Mouse (Mus musculus) adrenal gland, postnatal 36 days (tissue): ENCODE results near the gene Dlg1. TPM values are rescaled to one million over a fixed set of nuclear protein-coding genes. Genes with fewer than 3 reads are reported as not detected.

Experiments
- DNase-seq, 2 experiments: peaks; one replicate each; pipeline ENCODE4 v3.0.0; 2021; ENCODE audit warnings: mixed read lengths in 1 of 2
- total RNA-seq, 2 experiments: library from RNA; stranded (reverse); gene quantifications; 2 replicates each; pipeline ENCODE4 v1.2.3; 2021

The Dlg1 gene
- total RNA-seq, 2 experiments from 2014 or later: 88.5 to 105 TPM

DNA sequence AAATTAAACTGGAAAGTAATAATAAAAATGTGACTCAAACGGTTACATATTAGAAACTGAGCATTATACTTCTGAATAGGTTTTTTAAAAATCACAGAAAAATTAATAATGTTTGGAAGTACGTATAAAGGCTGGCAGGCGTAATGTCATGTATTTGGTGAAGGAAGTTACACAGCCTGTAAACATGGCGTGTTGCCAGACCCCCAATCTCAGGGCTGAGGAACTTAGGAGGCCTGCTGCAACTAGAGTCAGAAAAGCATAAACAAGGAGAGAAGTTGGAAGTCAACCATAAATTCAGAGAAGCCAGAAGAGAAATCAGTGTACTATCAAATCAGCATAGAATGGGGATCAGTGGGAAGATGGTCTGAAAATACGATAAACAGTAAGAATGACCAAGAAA lies 200.7 kb downstream of the Dlg1 start:
- no peak for DNase-seq

GRCm38 (mm10) chr16:31865242-31865641 lies 202.0 kb downstream of the Dlg1 start:
- no peak for DNase-seq

DNA sequence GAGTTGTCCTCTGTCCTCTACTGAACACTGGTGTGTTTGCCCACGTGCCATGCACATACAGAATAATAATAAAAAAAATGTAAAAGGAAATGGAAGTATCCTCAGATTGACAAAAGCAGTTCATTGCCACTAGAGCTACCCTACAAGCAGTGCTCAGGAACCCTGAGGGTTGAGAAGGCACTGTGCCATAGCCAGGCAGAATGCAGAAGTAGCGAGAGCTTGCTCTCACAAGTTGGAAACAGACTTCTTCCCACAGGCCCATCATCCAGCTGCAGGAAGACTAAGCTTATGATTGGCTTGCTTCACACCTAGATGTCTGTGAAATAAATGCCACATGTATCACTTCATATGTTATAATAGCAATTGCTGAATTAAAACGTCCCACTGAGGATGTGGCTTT lies 203.7 kb downstream of the Dlg1 start:
- no peak for DNase-seq

GRCm38 (mm10) chr16:31867736-31868135 lies 204.5 kb downstream of the Dlg1 start:
- DNase-seq: no peak

DNA sequence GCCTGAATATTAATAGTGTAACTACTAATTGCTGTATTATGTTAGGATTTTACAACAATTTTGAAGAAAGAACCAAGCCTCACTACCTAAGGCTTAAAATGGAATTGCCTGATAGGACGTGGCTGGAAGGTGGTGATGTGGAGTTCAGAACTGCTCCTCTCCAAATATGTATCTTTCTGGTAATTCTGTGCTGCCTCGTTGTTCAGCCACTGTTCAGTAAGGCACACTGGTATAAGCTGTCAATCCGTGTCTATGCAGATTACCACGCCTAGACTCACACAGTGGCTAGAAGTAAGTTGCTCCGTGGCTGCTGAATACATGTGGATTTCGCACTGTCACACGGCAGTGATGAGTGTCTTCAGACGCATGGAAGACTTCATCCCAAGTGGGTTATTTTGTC lies 210.5 kb downstream of the Dlg1 start:
- DNase-seq: no peak

DNA sequence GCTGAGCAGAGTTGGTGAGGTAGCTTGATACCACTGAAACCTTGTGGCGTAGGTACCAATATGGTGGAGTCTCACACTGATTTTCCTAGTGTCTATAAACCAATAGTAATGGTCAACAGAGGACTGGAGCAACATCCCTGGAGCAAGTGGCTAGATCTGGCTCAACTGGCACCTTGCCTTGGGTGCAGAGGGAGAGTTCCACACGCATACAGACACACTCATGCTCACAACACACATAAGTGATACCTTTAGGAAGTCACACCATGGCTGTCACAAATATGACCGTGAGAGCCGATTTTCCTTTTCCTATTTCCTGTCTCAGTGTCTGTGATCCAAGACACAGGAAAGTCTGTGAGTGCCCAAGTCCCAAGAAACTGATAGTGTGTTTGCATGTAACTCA lies 212.1 kb downstream of the Dlg1 start:
- DNase-seq: no peak

- no peak for DNase-seq
Observed at GRCm38 (mm10) chr16:31876386-31876785, 213.1 kb downstream of the Dlg1 start.

- no peak for DNase-seq
Observed at GRCm38 (mm10) chr16:31878052-31878451, 214.8 kb downstream of the Dlg1 start.

GRCm38 (mm10) chr16:31878573-31879257 lies 215.5 kb downstream of the Dlg1 start, which contains the start of gene Meltf:
Gene Meltf, plus strand, starts transcription at chr16:31878810.
- peak; percentile 85 to 88 for DNase-seq

DNA sequence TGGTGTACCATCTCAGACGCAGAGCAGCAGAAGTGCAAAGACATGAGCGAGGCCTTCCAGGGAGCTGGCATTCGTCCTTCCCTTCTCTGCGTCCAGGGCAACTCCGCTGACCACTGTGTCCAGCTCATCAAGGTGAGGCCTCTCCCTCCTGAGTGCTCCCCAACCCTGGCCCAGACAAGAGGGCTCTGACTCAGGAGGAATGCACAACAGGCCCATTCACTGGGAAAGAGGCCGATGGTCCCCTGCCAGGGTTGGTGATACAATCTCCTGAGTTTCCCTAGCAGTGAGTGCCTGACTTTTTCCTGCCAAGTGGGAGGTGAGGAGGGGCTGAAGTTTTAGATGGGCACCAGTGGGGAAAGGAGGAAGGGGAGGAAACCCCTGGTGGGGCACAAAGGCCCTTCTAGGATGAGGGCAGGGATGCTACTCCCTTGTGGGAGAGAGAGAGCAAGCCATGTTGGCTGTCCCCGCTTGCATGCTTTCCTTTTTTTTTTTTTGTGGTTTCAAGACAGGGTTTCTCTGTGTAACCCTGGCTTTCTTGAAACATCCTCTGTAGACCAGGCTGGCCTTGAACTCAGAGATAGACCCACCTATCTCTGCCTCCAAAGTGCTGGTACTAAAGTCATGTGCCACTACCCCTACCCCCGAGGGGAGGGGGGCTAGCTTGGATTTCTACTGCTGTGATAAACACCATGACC lies 217.1 kb downstream of the Dlg1 start:
- DNase-seq: no peak

DNA sequence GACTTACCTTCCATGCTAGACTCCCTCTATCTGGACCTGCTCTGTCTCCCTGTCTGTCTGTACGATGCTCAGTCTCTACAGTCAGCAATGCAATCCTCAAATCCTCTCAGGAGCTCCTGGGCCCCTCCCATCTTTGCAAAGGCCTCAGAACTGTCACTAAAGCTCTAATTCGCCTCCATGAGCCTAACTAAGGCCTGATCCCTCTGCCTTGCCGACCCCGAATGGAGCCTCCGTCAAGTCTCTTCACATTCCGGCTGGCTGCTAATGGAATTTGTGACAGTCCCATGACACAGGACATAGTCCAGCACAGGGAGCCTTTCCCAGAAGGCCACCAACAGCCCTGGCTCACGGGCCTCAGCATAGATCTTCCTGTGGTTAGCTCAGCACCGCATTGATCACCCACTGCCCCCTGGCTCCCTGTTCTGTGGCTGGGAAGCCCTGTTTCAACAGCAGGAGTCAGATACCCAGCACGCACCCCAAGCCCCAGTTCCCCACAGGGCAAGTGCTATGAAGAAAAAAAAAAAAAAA lies 219.2 kb downstream of the Dlg1 start:
- DNase-seq: no peak

DNA sequence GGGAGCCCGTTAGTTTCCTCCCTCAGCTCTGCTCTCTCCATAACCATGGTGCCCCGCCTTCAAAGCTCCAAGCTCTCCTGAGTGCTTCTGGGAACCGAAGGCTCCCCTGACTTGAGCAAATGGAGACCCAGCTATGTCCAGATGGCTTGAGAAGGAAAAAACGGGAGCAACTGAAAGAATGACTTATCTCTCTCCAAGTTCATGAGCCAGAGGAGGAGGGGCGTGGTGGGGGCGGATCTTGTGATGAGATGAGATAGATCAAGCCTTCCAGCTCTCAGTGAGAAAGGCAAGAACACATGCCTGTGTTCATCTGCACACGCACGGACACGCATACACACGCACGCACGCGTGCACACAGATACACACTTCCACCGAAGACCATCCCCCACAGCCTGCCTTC lies 220.1 kb downstream of the Dlg1 start:
- DNase-seq: peak; percentile 27 to 42

DNA sequence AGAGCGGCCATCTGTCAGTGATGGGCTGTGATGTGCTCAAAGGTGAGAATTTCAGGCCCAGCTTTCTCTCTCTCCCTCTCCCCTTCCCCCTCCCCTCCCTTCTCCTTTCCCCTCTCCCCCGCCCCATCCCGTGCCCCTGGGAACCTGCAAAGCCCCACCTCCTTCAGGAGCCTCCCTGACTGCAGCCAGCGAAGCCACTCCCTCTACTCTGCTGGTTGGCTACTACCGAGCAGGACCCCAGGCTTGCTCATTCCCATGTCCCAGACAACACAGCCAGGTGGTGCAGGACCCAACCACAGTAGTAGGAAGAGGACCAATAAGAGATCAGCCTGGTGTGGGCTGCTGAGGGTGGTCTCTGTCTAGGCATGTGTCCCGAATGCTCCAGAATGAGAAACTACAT lies 220.7 kb downstream of the Dlg1 start:
- DNase-seq: no peak

DNA sequence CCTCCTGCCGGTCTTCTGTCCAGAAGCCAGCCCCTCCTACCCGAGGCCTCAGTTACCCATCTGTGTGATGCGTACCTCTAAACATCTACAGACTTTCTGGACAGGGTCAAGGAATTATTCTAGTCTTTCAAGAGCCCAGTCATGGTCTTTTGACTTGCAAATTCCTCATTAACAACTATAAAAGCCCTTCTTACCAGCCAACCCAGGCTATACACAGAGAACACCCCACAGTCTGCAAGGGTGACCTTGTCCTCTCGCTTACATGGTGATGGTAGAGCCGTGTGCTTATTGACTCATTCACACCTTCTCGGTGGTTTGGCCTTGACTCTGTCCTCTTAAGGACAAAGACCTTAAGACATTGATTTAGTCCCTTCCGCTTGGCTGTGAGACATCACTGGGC lies 227.7 kb downstream of the Dlg1 start:
- no peak for DNase-seq

DNA sequence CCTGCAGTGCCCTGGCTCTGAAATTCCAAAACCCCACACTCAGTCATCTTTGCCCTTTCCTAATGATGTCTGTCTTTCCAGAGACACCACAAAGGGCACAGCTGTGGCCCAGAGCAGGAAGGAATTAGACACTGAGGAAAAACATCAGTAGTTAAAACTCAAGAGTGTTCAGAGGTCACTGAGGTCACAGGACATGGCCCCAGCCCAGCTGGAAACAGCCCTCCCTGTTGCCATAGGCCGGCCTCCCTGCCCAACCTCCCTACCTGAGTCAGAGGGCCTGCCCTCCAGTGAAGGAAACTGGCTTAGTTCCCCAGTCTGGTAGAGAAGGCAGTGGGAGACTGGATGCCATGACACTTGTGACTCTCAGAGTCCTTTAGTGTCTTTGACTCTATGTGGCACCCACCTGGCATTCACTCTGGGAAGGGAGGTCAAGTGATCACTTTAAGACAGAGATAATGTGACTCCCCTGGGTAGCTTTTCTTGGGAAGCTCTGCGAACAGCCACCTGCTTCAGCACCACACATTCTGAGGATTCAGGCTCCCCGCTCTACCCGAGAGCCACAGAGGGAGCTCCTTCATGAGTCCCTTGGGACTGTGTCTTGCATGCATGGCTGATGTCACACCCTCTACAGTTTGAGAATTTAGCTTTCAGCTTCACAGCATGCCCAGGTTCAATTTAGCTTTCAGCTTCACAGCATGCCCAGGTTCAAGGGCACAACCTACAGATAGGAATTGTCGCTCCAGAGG lies 230.3 kb downstream of the Dlg1 start:
- DNase-seq: no peak

DNA sequence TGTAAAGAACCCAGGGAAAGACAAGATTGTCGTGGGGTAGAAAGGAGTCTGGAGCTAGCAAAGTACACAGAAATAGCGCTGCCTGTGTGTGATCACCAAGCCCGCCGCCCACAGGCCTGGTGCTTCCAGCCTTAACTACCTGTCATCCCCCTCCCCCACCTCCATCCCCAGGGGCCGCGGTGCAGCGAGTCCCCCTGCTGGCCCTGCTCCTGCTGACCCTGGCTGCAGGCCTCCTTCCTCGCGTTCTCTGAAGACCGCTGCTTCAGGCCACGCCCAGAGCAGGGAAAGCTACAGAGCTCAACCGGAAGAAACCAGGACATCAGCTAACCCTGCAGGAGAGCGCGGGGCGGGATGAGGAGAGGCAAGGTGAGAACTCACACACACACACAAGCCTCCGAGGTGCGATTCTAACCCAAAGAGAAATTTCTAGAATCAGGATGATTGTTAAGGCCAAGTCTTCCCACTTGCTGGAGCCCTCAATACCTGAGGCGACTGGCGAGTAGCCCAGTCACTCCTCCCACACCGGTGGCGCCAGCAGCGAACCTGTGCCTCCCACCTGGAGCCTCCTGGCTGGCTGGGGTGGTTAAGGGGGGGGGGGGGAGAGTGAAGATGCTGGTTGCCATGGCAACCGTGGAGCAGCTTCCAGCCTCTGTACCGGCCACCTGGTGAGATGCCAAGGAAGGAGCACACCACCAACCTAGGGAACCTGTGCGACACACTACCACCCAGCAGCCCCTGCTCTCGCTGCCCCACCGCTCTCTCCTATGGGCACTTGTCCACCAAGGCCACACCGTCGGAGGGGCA lies 233.9 kb downstream of the Dlg1 start:
- peak; percentile 17 to 36 for DNase-seq

DNA sequence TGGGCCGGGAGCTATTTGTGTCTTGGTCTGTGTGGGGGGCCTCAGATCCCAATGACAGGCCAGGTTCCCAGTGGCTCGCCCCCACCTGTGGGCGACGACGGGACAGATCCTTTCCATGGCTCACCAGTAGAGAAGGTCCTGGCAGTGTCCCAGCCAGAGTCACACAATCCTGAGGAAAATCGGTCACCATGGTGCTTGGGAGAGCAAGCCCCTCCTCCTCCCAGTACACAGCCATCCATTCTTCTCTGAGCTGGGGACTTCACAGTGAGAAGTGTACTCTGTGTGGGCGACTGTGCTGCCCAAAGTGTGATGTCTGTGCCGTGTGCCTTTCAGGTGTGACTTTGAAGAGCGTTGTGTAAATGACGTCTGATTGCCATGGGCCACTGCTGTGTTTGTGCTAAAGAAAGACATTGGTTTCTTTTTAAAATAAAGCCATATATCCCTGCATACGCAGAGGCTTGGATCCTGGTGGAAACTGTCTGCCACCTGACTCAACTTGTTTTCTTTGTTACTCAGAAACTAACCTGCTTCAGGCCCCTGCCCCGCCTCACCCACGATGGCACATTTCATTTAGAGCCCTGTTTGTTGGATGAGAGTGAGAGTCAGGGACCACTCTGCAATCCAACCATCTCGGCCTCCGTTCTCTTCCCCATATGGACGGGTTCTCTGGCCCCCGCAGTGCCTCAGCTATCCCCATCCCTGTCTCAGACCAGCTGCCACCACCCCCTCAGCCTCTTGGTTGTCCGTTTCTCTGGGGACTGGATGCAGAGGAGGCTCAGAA lies 235.5 kb downstream of the Dlg1 start:
- DNase-seq: no peak

GRCm38 (mm10) chr16:31901886-31902285 lies 238.6 kb downstream of the Dlg1 start:
- no peak for DNase-seq

GRCm38 (mm10) chr16:31903239-31903638 lies 240.0 kb downstream of the Dlg1 start:
- DNase-seq: no peak

DNA sequence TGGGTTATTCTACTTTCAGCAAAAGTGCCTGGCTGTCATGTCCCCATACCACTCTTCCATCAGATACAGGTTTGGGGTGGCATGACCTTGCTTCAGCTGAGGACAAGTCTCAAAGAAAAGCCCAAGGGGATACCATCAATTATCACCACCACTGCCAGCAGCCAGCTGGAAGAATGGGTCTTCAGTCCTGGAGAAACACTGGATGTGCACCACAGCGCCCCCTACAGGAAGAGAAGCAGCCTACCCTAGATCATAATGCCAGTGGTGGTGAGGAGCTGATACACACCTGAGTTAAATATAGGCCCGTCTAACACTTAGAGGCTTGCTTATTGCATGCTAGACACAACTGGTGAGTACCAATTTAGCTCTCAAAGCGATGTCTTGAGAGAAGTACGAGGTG lies 242.1 kb downstream of the Dlg1 start:
- DNase-seq: no peak
